Mouse (Mus musculus) erythroblast, embryonic 14.5 days (primary cell): ENCODE results near the gene Poldip3. TPM values are rescaled to one million over a fixed set of nuclear protein-coding genes. Genes with fewer than 3 reads are reported as not detected.

ENCODE experiments used
- H3K27me3 ChIP-seq: 2 replicates; pipeline ENCODE4 v1.6.1; 2012; ENCODE audit warnings: inconsistent platforms; ENCODE audit not compliant: control insufficient read depth
- H3K36me3 ChIP-seq: 2 replicates; pipeline ENCODE4 v1.6.1; 2012; ENCODE audit warnings: mild to moderate bottlenecking, inconsistent platforms; ENCODE audit not compliant: control insufficient read depth
- H3K4me1 ChIP-seq: 2 replicates; pipeline ENCODE4 v1.6.1; 2012; ENCODE audit warnings: inconsistent platforms; ENCODE audit not compliant: control insufficient read depth
- H3K4me3 ChIP-seq: replicated peaks from 2 replicates; pipeline ENCODE3; 2012; ENCODE audit warnings: moderate library complexity, mild to moderate bottlenecking, inconsistent platforms
- H3K9me3 ChIP-seq: 2 replicates; pipeline ENCODE4 v1.6.1; 2012; ENCODE audit warnings: low read length, inconsistent platforms, mixed read lengths; ENCODE audit not compliant: control insufficient read depth
- GATA1 ChIP-seq: IDR thresholded peaks from 2 replicates; pipeline ENCODE4 v1.6.1; 2012; ENCODE audit warnings: low read length, inconsistent platforms, mixed read lengths
- TAL1 ChIP-seq: IDR thresholded peaks from 3 replicates; pipeline ENCODE4 v1.6.1; 2012; ENCODE audit warnings: low read length, inconsistent platforms, mixed read lengths
- polyA plus RNA-seq: library from polyadenylated mRNA; stranded (reverse); fragments of >175 nt; gene quantifications from 2 replicates; pipeline ENCODE4 v1.2.3, GENCODE M21; 2012

Poldip3 gene
- polyA plus RNA-seq, 1 experiment = 8.4 TPM

- Histone ChIP-seq H3K9me3 (no peaks in the 10 kb centered on the region), H3K27me3 (no peaks in the 10 kb centered on the region), H3K4me3 (no peak overlapping the region), H3K36me3 (peaks cover 62% of the 10 kb centered on the region), H3K4me1 (peaks cover 4% of the 10 kb centered on the region; the same call in 1 of the 2 replicates)
- TF ChIP-seq TAL1 (no peak), GATA1 (no peak)
Measured at GRCm38 (mm10) chr15:83115071-83115470, 34.1 kb downstream of the Poldip3 start.

DNA sequence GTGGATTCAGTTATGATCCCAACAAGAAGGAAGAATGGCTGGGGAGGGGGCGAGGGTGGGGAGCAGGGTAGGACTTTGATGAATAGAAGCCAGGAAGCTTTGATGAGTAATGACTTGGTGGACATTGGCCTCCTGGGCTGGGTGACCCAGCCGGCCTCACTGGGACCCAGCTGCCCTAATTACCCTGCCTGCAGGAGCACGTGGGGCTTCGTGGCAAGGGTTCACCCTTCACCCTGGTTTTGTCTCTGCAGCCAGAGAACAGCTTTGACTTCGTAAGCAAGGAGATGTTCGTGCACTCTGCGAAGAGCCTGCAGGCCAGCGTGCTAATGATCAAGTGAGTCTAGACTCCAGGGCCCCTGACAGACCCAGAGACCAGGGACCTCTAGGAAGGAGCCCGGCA is 35.1 kb downstream of the Poldip3 start:
- Histone ChIP-seq H3K4me1 (peaks cover 2% of the 10 kb centered on the region; the same call in 1 of the 2 replicates), H3K4me3 (no peak overlapping the region), H3K9me3 (no peaks in the 10 kb centered on the region), H3K36me3 (peaks cover 53% of the 10 kb centered on the region), H3K27me3 (no peaks in the 10 kb centered on the region)
- TF ChIP-seq TAL1 (no peak), GATA1 (no peak)

DNA sequence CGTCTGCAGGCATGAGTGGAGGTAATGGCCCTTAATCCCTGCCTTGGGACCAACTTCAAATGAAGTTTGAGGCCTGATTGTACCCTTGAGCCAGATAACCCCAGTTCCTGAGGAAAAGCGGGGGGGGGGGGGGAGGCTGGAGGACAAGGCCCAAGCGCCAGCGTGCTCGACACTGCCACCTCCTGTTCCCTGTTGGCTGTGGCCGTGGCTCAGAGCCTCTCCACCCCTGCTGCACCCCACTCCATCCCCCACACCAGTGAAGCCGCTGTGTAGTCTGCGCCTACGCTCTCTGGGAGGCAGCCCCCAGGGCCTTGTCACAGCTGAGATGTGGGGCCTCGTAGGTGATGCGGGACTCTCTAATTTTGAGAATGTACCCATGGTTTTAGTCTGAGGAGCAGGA is 36.3 kb downstream of the Poldip3 start:
- H3K36me3 ChIP-seq = peaks cover 41% of the 10 kb centered on the region
- no peaks in the 10 kb centered on the region for H3K27me3 ChIP-seq
- H3K4me3 ChIP-seq = no peak overlapping the region
- TF ChIP-seq GATA1 (no peak), TAL1 (no peak)
- H3K9me3 ChIP-seq = no peaks in the 10 kb centered on the region
- H3K4me1 ChIP-seq = peaks cover 2% of the 10 kb centered on the region; the same call in 1 of the 2 replicates

GRCm38 (mm10) chr15:83111874-83112273 is 37.3 kb downstream of the Poldip3 start:
- no peak overlapping the region for H3K4me3 ChIP-seq
- H3K36me3 ChIP-seq = peaks cover 30% of the 10 kb centered on the region
- H3K4me1 ChIP-seq = peaks cover 2% of the 10 kb centered on the region; the same call in 1 of the 2 replicates
- H3K27me3 ChIP-seq = no peaks in the 10 kb centered on the region
- TF ChIP-seq GATA1 (no peak), TAL1 (no peak)
- no peaks in the 10 kb centered on the region for H3K9me3 ChIP-seq

DNA sequence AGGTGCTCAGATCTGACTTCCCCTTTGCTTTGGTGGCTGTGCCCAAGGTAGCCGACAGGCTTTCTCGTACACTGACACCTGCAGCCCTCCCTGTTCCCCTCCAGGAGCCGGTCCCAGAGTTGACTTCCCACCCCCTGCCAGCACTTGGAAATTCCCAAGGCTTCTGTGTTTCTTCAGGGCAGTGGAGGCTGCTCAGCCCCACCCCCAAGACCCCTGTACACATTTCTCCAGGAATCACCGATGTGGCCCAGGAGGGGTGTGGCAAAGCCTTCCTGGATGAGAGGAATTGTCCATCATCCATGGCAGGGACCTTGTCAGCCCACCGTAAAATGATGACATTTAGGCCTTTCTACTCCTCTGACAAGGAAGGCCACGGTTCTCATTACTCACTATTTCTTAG is 37.9 kb downstream of the Poldip3 start:
- TF ChIP-seq GATA1 = no peak
- no peak for TF ChIP-seq TAL1
- no peaks in the 10 kb centered on the region for H3K27me3 ChIP-seq
- H3K4me1 ChIP-seq = peaks cover 2% of the 10 kb centered on the region; the same call in 1 of the 2 replicates
- no peaks in the 10 kb centered on the region for H3K9me3 ChIP-seq
- peaks cover 25% of the 10 kb centered on the region for H3K36me3 ChIP-seq
- H3K4me3 ChIP-seq = no peak overlapping the region

GRCm38 (mm10) chr15:83107814-83108213 is 41.4 kb downstream of the Poldip3 start:
- Histone ChIP-seq H3K36me3 (no peaks in the 10 kb centered on the region), H3K9me3 (no peaks in the 10 kb centered on the region), H3K4me1 (no peaks in the 10 kb centered on the region; the same call in 1 of the 2 replicates), H3K27me3 (no peaks in the 10 kb centered on the region), H3K4me3 (no peak overlapping the region)
- TF ChIP-seq TAL1 = no peak
- no peak for TF ChIP-seq GATA1

DNA sequence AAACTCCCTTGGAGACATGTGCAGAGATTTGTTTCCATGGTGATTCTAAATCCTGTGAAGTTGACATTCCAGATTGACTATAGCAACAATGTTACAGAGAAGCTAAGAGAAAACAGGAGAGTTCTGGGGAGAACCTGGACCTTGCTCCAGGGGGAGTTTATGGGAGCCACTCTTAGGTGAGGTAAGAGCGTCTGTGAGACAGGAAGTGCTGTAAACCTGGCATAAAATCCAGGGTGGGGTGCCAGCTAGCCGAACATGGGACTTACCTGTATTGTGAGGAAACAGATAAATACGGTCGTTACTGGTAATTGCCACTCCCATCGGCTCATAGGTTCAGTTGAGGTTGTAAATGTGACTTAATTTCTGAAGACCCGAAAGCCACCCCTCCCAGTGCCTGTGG is 42.8 kb downstream of the Poldip3 start:
- TF ChIP-seq TAL1 = no peak
- no peak for TF ChIP-seq GATA1
- H3K4me1 ChIP-seq = no peaks in the 10 kb centered on the region
- no peaks in the 10 kb centered on the region for H3K36me3 ChIP-seq
- H3K27me3 ChIP-seq = no peaks in the 10 kb centered on the region
- no peaks in the 10 kb centered on the region for H3K9me3 ChIP-seq
- H3K4me3 ChIP-seq = no peak overlapping the region

DNA sequence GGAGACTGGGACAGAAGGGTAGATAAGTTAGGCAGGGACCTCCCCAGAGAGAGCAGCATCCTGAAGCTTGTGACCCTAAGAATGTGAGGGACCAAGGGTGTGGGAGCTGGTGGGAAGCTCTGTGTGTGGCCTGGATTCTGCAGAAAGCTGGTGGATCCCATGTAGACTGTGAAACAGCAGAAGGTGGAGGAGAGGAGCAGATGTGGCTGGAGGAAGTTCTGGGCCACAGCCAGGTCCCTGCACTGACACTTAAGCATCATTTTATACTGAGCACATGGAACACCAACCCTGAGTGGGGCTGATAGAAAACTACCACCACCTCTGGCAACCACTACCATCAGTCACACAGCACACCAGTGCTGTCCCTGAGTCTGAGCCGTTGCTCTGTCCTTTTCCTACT is 46.1 kb downstream of the Poldip3 start:
- H3K4me1 ChIP-seq = peaks cover 17% of the 10 kb centered on the region
- no peak for TF ChIP-seq GATA1
- TF ChIP-seq TAL1 = no peak
- H3K27me3 ChIP-seq = peaks cover 11% of the 10 kb centered on the region
- no peak overlapping the region for H3K4me3 ChIP-seq
- no peaks in the 10 kb centered on the region for H3K9me3 ChIP-seq
- H3K36me3 ChIP-seq = no peaks in the 10 kb centered on the region

DNA sequence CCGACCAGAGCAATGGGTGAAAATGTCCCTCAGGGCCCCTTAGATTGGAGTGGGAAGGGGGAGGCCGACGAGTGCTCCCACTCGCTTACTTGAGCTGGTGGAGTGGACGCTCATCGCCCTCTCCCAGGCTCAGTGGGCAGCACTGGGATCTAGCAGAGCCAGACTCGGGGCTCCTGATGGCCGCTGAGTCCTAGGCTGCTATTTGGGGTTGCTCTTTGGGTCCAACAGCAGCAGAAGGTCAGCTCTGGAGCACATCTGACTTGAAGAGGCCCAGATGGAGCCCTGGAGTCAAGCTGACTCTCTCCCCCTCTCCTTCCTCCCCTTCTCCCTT is 48.9 kb downstream of the Poldip3 start:
- peaks cover 17% of the 10 kb centered on the region for H3K4me1 ChIP-seq
- peaks cover 16% of the 10 kb centered on the region for H3K27me3 ChIP-seq
- TF ChIP-seq GATA1 (no peak), TAL1 (no peak)
- no peaks in the 10 kb centered on the region for H3K9me3 ChIP-seq
- no peaks in the 10 kb centered on the region for H3K36me3 ChIP-seq
- H3K4me3 ChIP-seq = peak overlapping the region; percentile 75
